Mouse (Mus musculus): ENCODE results near the gene Naxd.

Naxd gene

DNA sequence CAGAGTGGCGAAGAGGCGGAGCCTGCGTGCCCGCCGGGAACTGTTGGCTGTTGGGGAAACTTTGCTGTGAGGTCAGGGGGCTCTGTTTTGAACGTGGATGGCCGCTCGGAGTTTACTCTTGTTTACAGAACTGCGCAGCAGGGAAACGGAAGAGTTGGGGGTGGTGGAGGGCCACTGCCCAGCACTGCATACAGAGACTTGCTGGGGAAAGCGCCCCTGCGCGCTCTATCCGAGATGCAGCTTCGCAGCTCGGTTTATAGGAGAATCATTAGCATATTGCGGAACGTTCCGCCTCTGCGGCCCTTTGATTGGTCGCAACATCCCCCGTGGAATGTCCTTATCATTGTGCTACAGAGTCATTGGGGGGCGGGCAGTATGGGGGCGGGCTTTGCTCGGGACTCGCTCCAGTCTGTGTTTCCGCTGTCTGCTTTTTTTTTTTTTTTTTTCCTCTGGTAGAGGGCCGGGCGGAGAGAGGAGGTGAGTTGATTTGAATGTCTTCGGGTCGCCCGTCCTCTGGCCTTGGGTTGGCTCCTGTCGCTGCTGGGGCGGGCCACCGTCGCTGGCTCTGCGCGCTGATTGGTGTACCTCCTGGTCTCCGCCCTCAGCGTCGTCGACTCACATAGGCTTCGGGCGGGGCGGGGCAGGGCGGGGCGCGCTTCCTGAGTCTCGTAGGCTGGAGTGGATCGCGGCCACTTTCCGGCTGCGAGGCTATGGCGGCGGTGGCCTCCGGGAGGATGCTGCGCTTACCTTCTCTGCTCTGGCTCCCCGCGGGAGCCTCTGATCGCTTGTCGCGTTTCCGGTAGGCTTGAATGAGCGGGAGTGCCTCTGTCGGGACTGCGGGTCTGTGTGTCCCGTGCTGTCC is 60.7 kb downstream of the Naxd start:
- peak; percentile 99 for DNase-seq

- no peak for DNase-seq
Observed at GRCm38 (mm10) chr8:11559511-11559910, 62.2 kb downstream of the Naxd start.

- no peak for DNase-seq
Observed at GRCm38 (mm10) chr8:11560220-11560619, 62.9 kb downstream of the Naxd start.

GRCm38 (mm10) chr8:11564236-11564635 is 66.9 kb downstream of the Naxd start:
- no peak for DNase-seq
